In genomic region chr17:35780362-35780761, GRCm38 (mm10) we compare ENCODE assay signal across 1 mouse cellular context.
TF ChIP-seq lines count a peak whose summit lies in the region.

No protein-coding gene starts in this region.

TF ChIP-seq in MEL, 35 proteins besides CTCF, POLR2A, EP300 and RAD21 (continued from another document):
- TF ChIP-seq MYB (IDR thresholded peaks at IDR 0.05; ENCODE audit: low read depth, low read length) (no peak), TAL1 (IDR thresholded peaks at IDR 0.05; ENCODE audit: low read length) (peak; percentile 91), ETS1 (IDR thresholded peaks at IDR 0.05; ENCODE audit: low read depth, low read length) (peak; percentile 63; the same call in 1 of the 2 replicates), ZMIZ1 (IDR thresholded peaks at IDR 0.05; ENCODE audit: low read depth, low read length) (no peak), MAX (IDR thresholded peaks at IDR 0.05; ENCODE audit: low read length) (no peak), JUND (IDR thresholded peaks at IDR 0.05; ENCODE audit: low read depth, low read length) (no peak), E2F4 (IDR thresholded peaks at IDR 0.05; ENCODE audit: borderline replicate concordance, low read depth, low read length) (no peak), USF1 (IDR thresholded peaks at IDR 0.05; ENCODE audit: low read depth, low read length) (no peak), NELFE (IDR thresholded peaks at IDR 0.05; ENCODE audit: low read depth, low read length) (no peak), MXI1 (IDR thresholded peaks at IDR 0.05; ENCODE audit: low read depth, low read length) (no peak), GABPA (IDR thresholded peaks at IDR 0.05; ENCODE audit: low read depth, low read length) (no peak), TBP (IDR thresholded peaks at IDR 0.05; ENCODE audit: low read depth, low read length) (no peak), MYC (IDR thresholded peaks at IDR 0.05; ENCODE audit: low read depth, low read length) (no peak), GATA1 (IDR thresholded peaks at IDR 0.05; ENCODE audit: low read depth, low read length) (peak; percentile 85), POLR2AphosphoS2 (IDR thresholded peaks at IDR 0.05; ENCODE audit: low read length) (no peak), HCFC1 (IDR thresholded peaks at IDR 0.05; ENCODE audit: low read depth, low read length) (no peak), BHLHE40 (IDR thresholded peaks at IDR 0.05; ENCODE audit: borderline replicate concordance, low read depth, low read length) (no peak), MEF2A (IDR thresholded peaks at IDR 0.05; ENCODE audit: extremely low read depth, insufficient replicate concordance, low read depth, low read length, poor library complexity, severe bottlenecking) (no peak), TCF12 (IDR thresholded peaks at IDR 0.05; ENCODE audit: low read depth, low read length) (peak; percentile 78), ZNF384 (IDR thresholded peaks at IDR 0.05; ENCODE audit: low read depth, low read length) (peak; percentile 44), ZKSCAN1 (IDR thresholded peaks at IDR 0.05; ENCODE audit: low read depth, low read length) (no peak), RCOR1 (IDR thresholded peaks at IDR 0.05; ENCODE audit: low read depth, low read length) (peak; percentile 81), MAFK (IDR thresholded peaks at IDR 0.05; ENCODE audit: borderline replicate concordance, low read depth, low read length) (no peak), POLR2AphosphoS5 (IDR thresholded peaks at IDR 0.05; ENCODE audit: borderline replicate concordance, low read depth, low read length) (no peak), ZC3H11A (IDR thresholded peaks at IDR 0.05; ENCODE audit: low read depth, low read length) (no peak), ELF1 (IDR thresholded peaks at IDR 0.05; ENCODE audit: low read depth, low read length) (no peak)
